Mouse (Mus musculus): ENCODE data around the gene Rcan1.

The Rcan1 gene

DNA sequence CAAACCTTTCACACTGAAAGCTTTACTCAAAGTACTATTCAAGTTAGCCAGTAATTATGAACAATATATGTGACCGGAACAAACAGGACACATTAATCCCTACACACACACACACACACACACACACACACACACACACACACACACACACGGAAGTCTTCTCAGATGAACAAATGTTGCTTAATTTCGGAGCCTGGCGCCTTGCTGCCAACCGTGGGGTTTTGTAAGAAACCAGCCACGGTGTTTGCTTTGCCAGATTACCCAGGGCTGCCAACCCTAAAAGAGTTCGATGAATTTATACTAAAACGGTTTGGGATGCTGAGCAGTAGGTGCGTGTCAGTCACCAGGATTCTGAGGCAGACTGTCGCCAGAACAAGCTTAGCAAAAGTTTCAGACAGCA lies 69.5 kb downstream of the Rcan1 start:
- DNase-seq (ENCODE audit: inconsistent ontology term), result no peak

GRCm38 (mm10) chr16:92399490-92400458 lies 70.9 kb downstream of the Rcan1 start:
- peak; percentile 99 for DNase-seq (ENCODE audit: inconsistent ontology term)

GRCm38 (mm10) chr16:92398574-92399118 lies 72.0 kb downstream of the Rcan1 start:
- DNase-seq (ENCODE audit: inconsistent ontology term), result peak; percentile 63

- no peak for DNase-seq (ENCODE audit: inconsistent ontology term)
These were observed 72.7 kb downstream of the Rcan1 start for GRCm38 (mm10) chr16:92397745-92398573.

DNA sequence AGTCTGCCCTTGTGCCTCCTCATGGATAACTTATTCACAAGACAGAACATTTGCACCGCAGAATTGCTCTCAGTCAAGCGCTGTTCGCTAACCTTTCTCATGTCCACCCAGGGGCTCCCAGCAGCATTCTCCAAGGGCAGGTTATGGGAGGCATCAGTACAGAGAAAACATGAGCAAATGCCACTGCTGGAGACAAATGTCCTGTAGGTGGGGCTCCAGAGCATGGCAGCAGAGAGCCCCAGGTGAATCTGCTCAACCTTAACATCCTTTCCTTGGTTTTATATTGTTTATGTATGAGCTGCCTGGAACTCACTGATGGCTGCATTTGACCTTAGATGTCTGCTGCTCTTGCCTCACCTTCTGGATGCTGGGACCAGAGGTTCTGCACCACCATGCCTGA lies 76.9 kb downstream of the Rcan1 start:
- DNase-seq (ENCODE audit: inconsistent ontology term), result no peak

GRCm38 (mm10) chr16:92387692-92388091 lies 83.0 kb downstream of the Rcan1 start:
- no peak for DNase-seq (ENCODE audit: inconsistent ontology term)

- peak; percentile 27 for DNase-seq (ENCODE audit: inconsistent ontology term)
These were observed 85.6 kb downstream of the Rcan1 start for GRCm38 (mm10) chr16:92385062-92385461.

DNA sequence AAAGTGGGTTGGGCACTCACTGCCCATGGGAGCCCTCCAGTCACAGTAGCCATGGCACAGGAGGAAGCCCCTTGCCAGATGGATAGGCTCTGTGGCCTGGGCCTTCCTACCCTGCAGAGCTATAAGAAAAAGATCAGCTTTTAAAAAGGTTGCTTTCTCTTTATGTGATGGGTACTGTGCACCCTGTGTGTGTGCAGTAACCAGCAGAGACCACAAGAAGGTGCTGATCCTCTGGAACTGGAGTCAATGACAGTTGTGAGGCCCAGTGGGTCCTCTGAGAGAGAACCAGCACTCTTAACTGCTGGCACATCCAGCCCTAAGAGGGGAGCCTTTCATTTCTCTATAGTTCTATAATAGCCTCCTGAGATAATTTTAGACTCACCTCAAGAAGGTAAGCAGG lies 87.3 kb downstream of the Rcan1 start:
- no peak for DNase-seq (ENCODE audit: inconsistent ontology term)

DNA sequence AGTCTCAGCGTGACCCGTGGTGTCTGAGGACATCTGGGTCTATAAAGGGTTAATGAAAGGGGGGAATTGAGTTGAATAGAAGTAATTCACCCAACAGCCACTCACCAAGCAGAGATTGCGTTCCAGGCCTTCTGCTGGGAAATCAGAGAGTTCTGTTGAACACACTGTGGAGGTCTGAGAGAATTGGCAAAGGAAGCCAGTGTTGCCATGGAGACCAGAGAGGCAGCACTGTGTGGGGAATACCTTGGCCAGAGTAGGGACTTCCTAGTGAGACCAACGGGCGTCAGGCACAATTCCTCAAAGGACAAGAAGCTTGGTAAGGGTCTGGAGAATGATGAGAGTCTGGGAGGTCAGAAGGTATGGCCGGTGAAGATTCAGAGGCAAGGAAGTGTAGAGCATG lies 88.2 kb downstream of the Rcan1 start:
- no peak for DNase-seq (ENCODE audit: inconsistent ontology term)

GRCm38 (mm10) chr16:92381092-92381491 lies 89.6 kb downstream of the Rcan1 start:
- DNase-seq (ENCODE audit: inconsistent ontology term), result no peak

DNA sequence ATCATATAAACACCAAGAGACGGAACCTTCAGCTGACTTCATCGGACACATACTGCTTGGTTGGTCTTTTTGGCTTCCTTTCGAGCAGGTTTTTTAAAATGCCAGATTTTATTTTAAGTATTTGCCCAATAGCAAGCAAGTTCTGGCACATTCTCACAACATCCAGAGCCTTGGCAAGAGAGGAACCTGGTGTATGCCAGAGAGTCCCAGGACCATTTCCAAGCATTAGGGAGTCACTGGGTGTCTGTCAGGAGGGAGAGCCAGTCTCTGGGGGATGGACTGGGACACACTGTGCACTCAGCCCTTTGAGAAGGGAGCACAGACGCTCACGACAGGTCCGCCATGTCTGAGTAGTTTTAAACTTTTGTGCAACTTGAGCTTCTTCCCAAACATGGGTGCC lies 93.7 kb downstream of the Rcan1 start:
- DNase-seq (ENCODE audit: inconsistent ontology term), result no peak

GRCm38 (mm10) chr16:92371623-92372022 lies 99.0 kb downstream of the Rcan1 start:
- no peak for DNase-seq (ENCODE audit: inconsistent ontology term)

DNA sequence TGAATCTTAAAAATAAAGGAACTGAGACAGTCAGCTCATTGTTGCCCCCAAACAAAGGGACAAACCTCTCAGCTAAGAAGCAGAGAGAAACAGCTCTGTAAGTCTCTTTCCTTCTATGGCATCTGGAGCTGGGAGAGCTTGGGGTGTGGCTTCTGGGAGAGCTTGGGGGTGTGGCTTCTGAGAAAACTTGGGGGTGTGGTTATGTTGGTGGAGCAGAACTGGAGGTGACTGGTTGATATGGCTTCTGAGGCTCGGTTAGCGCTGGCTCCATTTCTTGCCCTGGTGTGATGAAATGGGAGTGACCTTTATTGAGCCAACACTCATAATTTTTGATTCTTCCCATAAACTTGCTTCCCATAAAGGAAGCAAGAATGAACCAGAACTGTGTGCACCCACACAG lies 101.4 kb downstream of the Rcan1 start:
- no peak for DNase-seq (ENCODE audit: inconsistent ontology term)

DNA sequence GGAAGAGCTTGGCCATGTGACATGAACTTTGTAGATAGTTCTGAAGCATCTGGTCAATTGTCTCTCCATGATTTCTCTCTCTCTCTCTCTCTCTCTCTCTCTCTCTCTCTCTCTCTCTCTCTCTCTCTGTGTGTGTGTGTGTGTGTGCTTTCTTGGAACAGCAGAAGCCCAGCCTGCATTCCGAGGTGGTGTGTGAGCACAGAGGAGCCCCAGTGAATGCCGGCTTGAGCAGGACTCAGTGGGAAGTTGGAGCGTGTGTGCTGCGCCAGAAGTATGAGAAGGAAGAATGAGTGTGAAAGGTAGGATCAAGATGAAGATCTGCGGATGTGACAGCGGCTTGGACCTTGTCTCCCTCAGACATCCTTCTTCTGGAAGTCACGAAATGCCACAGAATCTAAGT lies 105.2 kb downstream of the Rcan1 start:
- DNase-seq (ENCODE audit: inconsistent ontology term), result no peak

DNA sequence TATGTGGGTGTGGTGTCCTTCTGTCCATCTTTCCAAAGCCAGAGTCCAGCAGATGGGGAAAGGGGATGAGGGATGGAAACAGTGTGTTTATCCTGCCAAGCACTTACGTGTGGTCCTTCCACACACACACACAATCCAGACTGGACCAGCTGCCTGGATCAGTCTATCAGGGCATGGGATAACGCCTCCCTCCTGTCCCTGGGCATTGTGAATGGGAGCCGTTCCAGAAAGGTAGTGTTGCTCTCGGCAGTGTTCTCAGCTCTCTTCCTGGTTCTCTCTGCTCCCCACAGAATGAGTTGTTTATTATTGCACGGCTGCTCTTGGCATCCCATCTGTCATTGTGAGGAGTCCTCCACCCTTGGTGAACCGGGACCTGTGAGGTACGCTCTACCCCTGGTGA lies 110.0 kb downstream of the Rcan1 start:
- DNase-seq (ENCODE audit: inconsistent ontology term), result no peak

- no peak for DNase-seq (ENCODE audit: inconsistent ontology term)
These were observed 111.4 kb downstream of the Rcan1 start, which contains the start of gene Kcne1 for GRCm38 (mm10) chr16:92359229-92359628. TSS of gene Kcne1 (minus strand) at chr16:92359468.

DNA sequence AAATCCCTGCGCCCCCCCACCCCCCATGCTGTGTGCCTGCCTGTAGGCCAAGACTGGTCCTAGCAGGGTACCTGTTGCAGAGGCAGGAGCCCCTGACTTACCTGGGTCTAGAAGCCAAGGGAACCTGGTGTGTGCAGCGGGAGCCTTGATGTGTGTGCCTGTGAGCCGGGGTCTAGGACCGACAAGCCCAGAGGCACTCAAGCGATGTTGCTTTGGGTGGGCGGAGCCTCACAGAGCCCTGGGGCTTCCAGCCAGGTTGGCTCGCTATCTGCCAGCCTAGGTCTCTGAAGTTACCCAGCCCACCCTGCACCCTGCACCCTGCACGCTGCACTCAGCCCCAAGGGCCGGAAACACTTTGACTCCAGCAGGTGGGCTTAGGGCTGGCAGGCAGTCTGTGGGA lies 111.9 kb downstream of the Rcan1 start:
- DNase-seq (ENCODE audit: inconsistent ontology term), result no peak

- peak; percentile 62 for DNase-seq (ENCODE audit: inconsistent ontology term)
These were observed 113.1 kb downstream of the Rcan1 start for GRCm38 (mm10) chr16:92357566-92357965.

DNA sequence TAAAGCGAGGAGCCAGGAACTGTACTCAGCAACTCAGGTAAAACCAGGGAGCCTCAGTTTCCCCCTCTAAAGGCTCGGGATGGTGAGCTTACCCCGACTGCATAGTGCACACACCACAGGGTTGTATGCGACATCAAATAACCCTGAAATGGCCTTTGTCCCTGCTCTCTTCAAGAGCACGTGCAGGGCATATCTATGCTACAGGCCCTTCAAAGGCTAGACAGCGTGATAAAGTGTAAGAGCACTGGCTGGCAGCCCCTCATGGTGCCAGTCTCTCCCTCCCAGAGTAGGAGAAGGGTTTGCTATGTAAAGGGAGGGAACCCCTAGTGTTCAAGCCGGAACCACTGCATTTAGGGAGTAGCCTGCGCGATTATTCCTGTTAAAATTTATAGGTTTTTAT lies 113.6 kb downstream of the Rcan1 start:
- DNase-seq (ENCODE audit: inconsistent ontology term), result no peak

GRCm38 (mm10) chr16:92355982-92356381 lies 114.7 kb downstream of the Rcan1 start:
- no peak for DNase-seq (ENCODE audit: inconsistent ontology term)

DNA sequence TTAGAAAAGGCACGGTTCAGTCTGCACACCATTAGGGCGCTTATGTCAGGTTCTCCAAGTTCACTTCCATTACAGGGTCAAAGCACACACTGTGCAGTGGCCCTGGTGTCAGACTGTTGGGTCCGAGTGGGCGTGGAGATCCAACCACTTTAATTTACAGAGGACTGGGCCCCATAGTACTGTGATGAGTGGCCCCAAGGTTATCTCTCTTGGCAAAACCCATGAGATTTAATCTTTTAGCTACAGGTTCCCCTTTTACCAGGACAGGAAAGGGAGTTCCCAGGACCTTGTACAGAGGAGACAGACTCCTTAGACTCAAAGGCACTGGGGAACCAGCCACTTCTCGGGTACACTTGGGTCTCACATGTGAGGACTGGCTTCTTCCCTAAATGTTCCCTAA lies 115.3 kb downstream of the Rcan1 start:
- DNase-seq (ENCODE audit: inconsistent ontology term), result peak; percentile 46

DNA sequence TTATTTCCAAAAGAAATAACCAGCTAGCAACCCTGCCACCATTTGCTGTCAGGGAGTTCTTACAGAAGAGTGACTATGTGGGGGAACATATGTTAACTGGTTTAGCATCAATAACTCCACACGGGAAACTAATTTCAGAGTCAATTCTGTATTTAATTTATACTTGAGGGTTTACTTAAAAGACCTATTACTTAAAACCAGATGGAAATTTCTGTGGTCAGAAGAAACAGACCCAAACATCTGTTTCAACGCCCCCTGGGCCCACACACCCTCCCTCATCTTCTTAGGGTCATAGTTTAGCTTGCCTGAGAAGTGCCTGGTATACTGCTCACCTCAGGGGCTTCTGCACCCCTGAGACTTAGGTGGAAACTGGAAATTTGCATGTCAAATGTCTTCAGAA lies 116.8 kb downstream of the Rcan1 start:
- no peak for DNase-seq (ENCODE audit: inconsistent ontology term)
